Mouse (Mus musculus): Measurements from ENCODE around the gene Ccl9. TPM values are rescaled to one million over a fixed set of nuclear protein-coding genes. Genes with fewer than 3 reads are reported as not detected.

Gene Ccl9
- polyA plus RNA-seq, 1 experiment from 2014 or later, result 3.1 TPM

DNA sequence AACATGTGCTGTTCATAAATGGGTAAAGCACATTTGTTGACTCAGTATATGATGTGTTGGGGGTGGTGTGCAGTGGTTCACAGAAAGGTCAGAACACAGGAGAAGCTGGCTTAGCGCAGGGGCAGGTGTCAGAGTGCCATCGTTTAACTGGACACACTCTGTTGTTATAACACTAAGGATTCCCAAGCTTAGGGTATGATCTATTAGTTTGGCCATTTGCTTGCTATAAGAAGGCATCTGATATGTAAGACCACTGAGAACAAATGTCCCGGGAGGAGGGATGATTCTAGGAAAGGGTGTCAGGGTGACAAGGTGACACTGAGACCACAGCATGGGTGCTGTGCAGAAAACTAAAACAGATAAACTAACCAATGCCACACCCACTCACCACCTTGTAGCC is 41.6 kb downstream of the Ccl9 start:
- Histone ChIP-seq H3K4me2 (replicated peaks; ENCODE audit: low read depth, low read length) (no peak overlapping the region), H3K4me1 (replicated peaks; ENCODE audit: control insufficient read depth, insufficient read depth, low read length) (no peaks in the 10 kb centered on the region), H3K9ac (ENCODE audit: low read depth, low read length) (no peak overlapping the region), H3K27ac (ENCODE audit: low read depth, low read length) (no peak overlapping the region), H3K4me3 (ENCODE audit: low read depth, low read length) (no peak overlapping the region), H3K9me3 (ENCODE audit: control insufficient read depth, low read length) (no peaks in the 10 kb centered on the region), H3K36me3 (ENCODE audit: control insufficient read depth, insufficient read depth, low read length) (no peaks in the 10 kb centered on the region), H3K27me3 (ENCODE audit: control insufficient read depth, insufficient read depth, low read length) (no peaks in the 10 kb centered on the region)
- no peak for ATAC-seq (ENCODE audit: low FRiP score)
- no peak for DNase-seq (ENCODE audit: low spot score)
- WGBS, result 77% methylated on average over 3 of the region's 3 CpGs

DNA sequence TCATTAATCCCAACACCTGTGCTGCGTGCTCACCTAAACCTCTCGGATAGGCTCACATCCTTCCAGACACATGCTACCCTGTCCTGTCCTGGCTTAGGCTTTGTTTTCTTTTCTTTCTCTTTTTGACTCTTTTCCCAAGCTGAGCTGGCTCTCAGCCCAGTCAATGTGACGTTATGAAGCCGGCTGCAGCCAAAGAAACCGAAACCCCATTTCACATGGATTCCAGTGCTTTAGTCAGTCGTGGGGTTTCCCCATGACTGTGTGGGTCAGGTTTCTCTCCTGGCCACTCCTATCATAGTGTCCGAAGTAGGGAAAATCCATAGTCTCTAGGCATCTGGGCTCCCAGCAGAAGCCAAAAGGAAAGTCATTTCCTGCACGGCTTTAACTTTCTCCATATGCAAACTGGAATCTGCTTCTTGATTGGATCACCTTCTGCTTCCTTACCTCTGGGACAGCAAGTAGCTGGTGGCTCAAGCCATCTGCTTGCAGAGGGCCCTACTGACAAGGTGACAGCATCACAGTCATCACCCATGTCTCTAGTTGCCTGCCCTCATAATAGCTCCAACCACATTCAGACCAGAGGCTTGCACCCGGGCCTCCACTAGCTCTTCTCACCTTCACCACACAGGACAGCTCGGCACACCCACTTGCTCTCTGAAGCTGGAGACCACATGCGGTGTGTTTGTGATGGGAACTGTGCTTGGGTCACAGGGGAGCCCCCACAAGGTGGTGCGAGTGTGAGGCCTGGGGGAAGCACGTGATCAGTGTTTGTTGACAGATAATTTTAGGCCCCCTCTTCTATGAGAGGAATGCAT is 43.6 kb downstream of the Ccl9 start:
- DNase-seq (ENCODE audit: low spot score) (peak; percentile 7), ATAC-seq (ENCODE audit: low FRiP score) (no peak)
- H3K4me1 ChIP-seq (replicated peaks; ENCODE audit: control insufficient read depth, insufficient read depth, low read length), result no peaks in the 10 kb centered on the region
- H3K36me3 ChIP-seq (ENCODE audit: control insufficient read depth, insufficient read depth, low read length), result no peaks in the 10 kb centered on the region
- no peak overlapping the region for H3K4me2 ChIP-seq (replicated peaks; ENCODE audit: low read depth, low read length)
- H3K9ac ChIP-seq (ENCODE audit: low read depth, low read length), result no peak overlapping the region
- 55% methylated on average over 13 of the region's 13 CpGs for WGBS
- no peak overlapping the region for H3K4me3 ChIP-seq (ENCODE audit: low read depth, low read length)
- H3K9me3 ChIP-seq (ENCODE audit: control insufficient read depth, low read length), result no peaks in the 10 kb centered on the region
- no peak overlapping the region for H3K27ac ChIP-seq (ENCODE audit: low read depth, low read length)
- no peaks in the 10 kb centered on the region for H3K27me3 ChIP-seq (ENCODE audit: control insufficient read depth, insufficient read depth, low read length)

DNA sequence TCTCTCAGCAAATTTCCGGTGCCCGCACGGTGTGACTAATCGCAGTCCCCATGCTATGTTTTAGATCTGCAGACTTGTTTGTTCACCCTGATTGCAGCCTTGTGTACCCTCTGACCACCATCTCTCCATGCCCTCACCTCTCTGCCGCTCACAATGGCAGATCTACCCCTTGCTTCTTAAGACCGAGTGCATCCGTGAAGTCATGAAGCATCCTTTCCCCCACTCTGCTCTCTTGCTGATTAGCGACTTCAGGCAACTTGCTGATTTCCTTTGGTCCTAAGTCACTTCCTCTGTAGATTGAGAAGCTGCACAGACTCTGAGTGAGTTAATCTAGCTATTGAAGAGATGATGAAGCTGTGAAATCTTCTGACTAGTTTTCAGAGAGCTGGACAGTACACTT is 44.3 kb downstream of the Ccl9 start:
- no peak overlapping the region for H3K4me3 ChIP-seq (ENCODE audit: low read depth, low read length)
- H3K9me3 ChIP-seq (ENCODE audit: control insufficient read depth, low read length), result no peaks in the 10 kb centered on the region
- no peak overlapping the region for H3K27ac ChIP-seq (ENCODE audit: low read depth, low read length)
- DNase-seq (ENCODE audit: low spot score) (no peak), ATAC-seq (ENCODE audit: low FRiP score) (no peak)
- no peaks in the 10 kb centered on the region for H3K36me3 ChIP-seq (ENCODE audit: control insufficient read depth, insufficient read depth, low read length)
- H3K4me2 ChIP-seq (replicated peaks; ENCODE audit: low read depth, low read length), result no peak overlapping the region
- no peak overlapping the region for H3K9ac ChIP-seq (ENCODE audit: low read depth, low read length)
- no peaks in the 10 kb centered on the region for H3K27me3 ChIP-seq (ENCODE audit: control insufficient read depth, insufficient read depth, low read length)
- 84% methylated on average over 8 of the region's 8 CpGs for WGBS
- H3K4me1 ChIP-seq (replicated peaks; ENCODE audit: control insufficient read depth, insufficient read depth, low read length), result no peaks in the 10 kb centered on the region

DNA sequence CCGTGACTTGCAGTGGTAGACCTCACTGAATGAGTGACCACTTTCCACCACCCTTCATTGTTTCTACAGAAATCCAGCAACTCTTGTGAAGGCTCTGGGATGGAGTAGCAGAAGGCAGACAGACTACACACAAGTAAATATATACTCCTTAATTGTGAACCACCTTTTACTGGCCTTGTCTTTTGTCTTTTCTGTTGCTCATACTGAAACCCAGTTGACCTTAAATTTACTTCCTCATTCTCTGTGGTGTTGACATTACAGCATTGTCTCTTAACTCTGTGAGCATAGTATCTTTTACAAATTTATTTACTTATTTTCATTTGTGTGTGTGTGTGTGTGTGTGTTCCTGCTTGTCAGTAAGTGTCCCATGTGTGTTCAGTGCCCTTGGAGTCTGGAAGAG is 45.2 kb downstream of the Ccl9 start:
- ATAC-seq (ENCODE audit: low FRiP score), result no peak
- no peak overlapping the region for H3K4me3 ChIP-seq (ENCODE audit: low read depth, low read length)

DNA sequence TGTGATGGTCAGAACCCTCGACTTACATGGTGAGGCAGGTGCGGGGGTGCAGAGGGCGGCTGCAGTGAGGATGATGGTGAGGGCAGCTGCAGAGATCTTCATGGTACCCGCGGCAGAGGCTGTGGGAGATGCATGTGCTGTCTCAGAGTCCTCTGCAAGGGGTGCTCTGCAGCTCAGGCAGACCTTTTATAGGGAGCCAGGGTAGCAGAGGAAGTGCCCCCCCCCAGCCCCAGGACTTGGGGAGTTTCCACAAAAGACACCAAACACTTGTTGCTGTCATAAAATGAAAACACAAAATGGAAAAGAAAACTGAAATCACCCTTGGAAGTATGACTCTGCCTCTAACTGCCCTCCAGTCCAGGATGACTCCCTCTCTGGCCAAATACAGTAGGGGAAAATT is 48.1 kb downstream of the Ccl9 start, which contains the start of gene Ccl5:
Ccl5 (minus strand) TSS at position 159 of the 400 bp plus-strand sequence.
- ATAC-seq (ENCODE audit: low FRiP score) (no peak), DNase-seq (ENCODE audit: low spot score) (no peak)
- 86% methylated on average over 5 of the region's 5 CpGs for WGBS
- Histone ChIP-seq H3K4me1 (replicated peaks; ENCODE audit: control insufficient read depth, insufficient read depth, low read length) (no peaks in the 10 kb centered on the region), H3K27ac (ENCODE audit: low read depth, low read length) (no peak within 1 kb of the TSS), H3K4me2 (replicated peaks; ENCODE audit: low read depth, low read length) (no peak within 1 kb of the TSS), H3K36me3 (ENCODE audit: control insufficient read depth, insufficient read depth, low read length) (no peaks in the 10 kb centered on the region), H3K4me3 (ENCODE audit: low read depth, low read length) (no peak within 1 kb of the TSS), H3K9ac (ENCODE audit: low read depth, low read length) (no peak within 1 kb of the TSS), H3K27me3 (ENCODE audit: control insufficient read depth, insufficient read depth, low read length) (no peaks in the 10 kb centered on the region), H3K9me3 (ENCODE audit: control insufficient read depth, low read length) (no peaks in the 10 kb centered on the region)

More for the DNA sequence above, 45.2 kb downstream of the Ccl9 start:
- Histone ChIP-seq H3K36me3 (ENCODE audit: control insufficient read depth, insufficient read depth, low read length) (no peaks in the 10 kb centered on the region), H3K27me3 (ENCODE audit: control insufficient read depth, insufficient read depth, low read length) (no peaks in the 10 kb centered on the region), H3K27ac (ENCODE audit: low read depth, low read length) (no peak overlapping the region), H3K9ac (ENCODE audit: low read depth, low read length) (no peak overlapping the region), H3K4me2 (replicated peaks; ENCODE audit: low read depth, low read length) (no peak overlapping the region), H3K9me3 (ENCODE audit: control insufficient read depth, low read length) (no peaks in the 10 kb centered on the region), H3K4me1 (replicated peaks; ENCODE audit: control insufficient read depth, insufficient read depth, low read length) (no peaks in the 10 kb centered on the region)
- no peak for DNase-seq (ENCODE audit: low spot score)
- 86% methylated on average over 1 of the region's 1 CpGs for WGBS

DNA sequence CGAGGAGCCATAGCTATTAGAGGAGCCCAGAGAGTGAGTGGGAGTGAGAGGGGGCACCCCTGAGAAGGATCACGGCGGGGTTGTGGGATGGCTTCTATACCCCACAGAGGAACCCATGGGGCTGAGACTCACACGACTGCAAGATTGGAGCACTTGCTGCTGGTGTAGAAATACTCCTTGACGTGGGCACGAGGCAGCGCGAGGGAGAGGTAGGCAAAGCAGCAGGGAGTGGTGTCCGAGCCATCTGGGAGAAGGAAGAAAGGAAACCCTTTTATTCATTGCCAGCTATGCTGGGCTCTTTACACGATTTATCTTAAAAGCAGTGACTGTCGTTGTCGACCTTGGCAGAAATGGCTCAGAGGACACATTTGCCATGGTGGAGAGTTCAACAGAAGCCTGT is 49.4 kb downstream of the Ccl9 start:
- H3K36me3 ChIP-seq (ENCODE audit: control insufficient read depth, insufficient read depth, low read length), result no peaks in the 10 kb centered on the region
- H3K27me3 ChIP-seq (ENCODE audit: control insufficient read depth, insufficient read depth, low read length), result no peaks in the 10 kb centered on the region
- no peaks in the 10 kb centered on the region for H3K4me1 ChIP-seq (replicated peaks; ENCODE audit: control insufficient read depth, insufficient read depth, low read length)
- no peaks in the 10 kb centered on the region for H3K9me3 ChIP-seq (ENCODE audit: control insufficient read depth, low read length)
- WGBS, result 68% methylated on average over 12 of the region's 12 CpGs
- H3K4me3 ChIP-seq (ENCODE audit: low read depth, low read length), result no peak overlapping the region
- H3K27ac ChIP-seq (ENCODE audit: low read depth, low read length), result no peak overlapping the region
- H3K4me2 ChIP-seq (replicated peaks; ENCODE audit: low read depth, low read length), result no peak overlapping the region
- no peak overlapping the region for H3K9ac ChIP-seq (ENCODE audit: low read depth, low read length)
- ATAC-seq (ENCODE audit: low FRiP score), result no peak
- no peak for DNase-seq (ENCODE audit: low spot score)

Other genes starting within 250 kb of the Ccl9 start
- gene Rasl10b, start 169.5 kb downstream of the Ccl9 start, polyA plus RNA-seq (2014; fragmentation: Nextera tagmentation; extraction: Ambion mirVana), result 4.2 TPM in 2 replicates
- 0.19 and 0.43 TPM in 2 replicates for gene Gas2l2, start 149.2 kb downstream of the Ccl9 start, polyA plus RNA-seq (2014; fragmentation: Nextera tagmentation; extraction: Ambion mirVana)
- gene 1700020L24Rik, start 141.0 kb downstream of the Ccl9 start, polyA plus RNA-seq (2014; fragmentation: Nextera tagmentation; extraction: Ambion mirVana), result 0.80 and 0.83 TPM in 2 replicates
- 2.8 and 3.1 TPM in 2 replicates for gene Mmp28, start 115.6 kb downstream of the Ccl9 start, polyA plus RNA-seq (2014; fragmentation: Nextera tagmentation; extraction: Ambion mirVana)
- 7.3 and 26.6 TPM in 2 replicates for gene Taf15, start 105.5 kb downstream of the Ccl9 start, polyA plus RNA-seq (2014; fragmentation: Nextera tagmentation; extraction: Ambion mirVana)
- gene Heatr9, start 56.5 kb downstream of the Ccl9 start, polyA plus RNA-seq (2014; fragmentation: Nextera tagmentation; extraction: Ambion mirVana), result not detected in 2 replicates
- gene Ccl5, start 48.1 kb downstream of the Ccl9 start, polyA plus RNA-seq (2014; fragmentation: Nextera tagmentation; extraction: Ambion mirVana), result 0.42 TPM in 1 of 2 replicates, not detected in the other
- 0.98 and 1.3 TPM in 2 replicates for gene Ccl6, start 14.5 kb upstream of the Ccl9 start, polyA plus RNA-seq (2014; fragmentation: Nextera tagmentation; extraction: Ambion mirVana)
- not detected in 2 replicates for gene Rpl9-ps1, start 67.0 kb upstream of the Ccl9 start, polyA plus RNA-seq (2014; fragmentation: Nextera tagmentation; extraction: Ambion mirVana)
- gene Ccl3, start 70.7 kb upstream of the Ccl9 start, polyA plus RNA-seq (2014; fragmentation: Nextera tagmentation; extraction: Ambion mirVana), result 0.88 and 1.9 TPM in 2 replicates
- gene Ccl4, start 83.9 kb upstream of the Ccl9 start, polyA plus RNA-seq (2014; fragmentation: Nextera tagmentation; extraction: Ambion mirVana), result 0.28 and 0.49 TPM in 2 replicates
- gene Wfdc17, start 125.4 kb upstream of the Ccl9 start, polyA plus RNA-seq (2014; fragmentation: Nextera tagmentation; extraction: Ambion mirVana), result 0.71 TPM in 1 of 2 replicates, not detected in the other
- not detected in 2 replicates for gene Wfdc18, start 130.4 kb upstream of the Ccl9 start, polyA plus RNA-seq (2014; fragmentation: Nextera tagmentation; extraction: Ambion mirVana)
- not detected in 2 replicates for gene Wfdc21, start 168.3 kb upstream of the Ccl9 start, polyA plus RNA-seq (2014; fragmentation: Nextera tagmentation; extraction: Ambion mirVana)
- 27.3 and 32.8 TPM in 2 replicates for gene Heatr6, start 175.1 kb upstream of the Ccl9 start, polyA plus RNA-seq (2014; fragmentation: Nextera tagmentation; extraction: Ambion mirVana)

Data from hindbrain, embryonic 11.5 days (tissue).